Mouse (Mus musculus) urinary bladder, postnatal 10 days (tissue): Measurements from ENCODE around the gene Amigo3.
A peak's percentile ranks its signal among the peaks of the same experiment; 100 is the strongest.

Experiments used
- DNase-seq: peaks from one replicate; pipeline ENCODE4 v3.0.0; 2022; ENCODE audit warnings: low spot score

The Amigo3 gene

GRCm38 (mm10) chr9:108085261-108085660, 32.3 kb downstream of the Amigo3 start:
- no peak for DNase-seq

GRCm38 (mm10) chr9:108090611-108091120, 37.7 kb downstream of the Amigo3 start:
- DNase-seq: no peak

- no peak for DNase-seq
These were observed 40.6 kb downstream of the Amigo3 start for GRCm38 (mm10) chr9:108093586-108093985.

- DNase-seq: peak; percentile 80
These were observed 41.4 kb downstream of the Amigo3 start, which contains the start of gene Apeh for GRCm38 (mm10) chr9:108094184-108094941. TSS of gene Apeh (minus strand) at chr9:108094606.

- no peak for DNase-seq
These were observed 42.0 kb downstream of the Amigo3 start for GRCm38 (mm10) chr9:108094998-108095411.

- no peak for DNase-seq
These were observed 42.6 kb downstream of the Amigo3 start for GRCm38 (mm10) chr9:108095518-108095917.

GRCm38 (mm10) chr9:108095949-108096712, 43.2 kb downstream of the Amigo3 start:
- no peak for DNase-seq

GRCm38 (mm10) chr9:108099619-108100018, 46.7 kb downstream of the Amigo3 start:
- no peak for DNase-seq

- DNase-seq: no peak
These were observed 52.0 kb downstream of the Amigo3 start for GRCm38 (mm10) chr9:108104766-108105548.
